Mouse (Mus musculus): ENCODE data around the gene Fcrl1.
"Not testable (repeated sequence)": the region's sequence is repeated elsewhere in the genome, so short reads cannot be mapped to it uniquely, and the experiment has no call there.

DNA sequence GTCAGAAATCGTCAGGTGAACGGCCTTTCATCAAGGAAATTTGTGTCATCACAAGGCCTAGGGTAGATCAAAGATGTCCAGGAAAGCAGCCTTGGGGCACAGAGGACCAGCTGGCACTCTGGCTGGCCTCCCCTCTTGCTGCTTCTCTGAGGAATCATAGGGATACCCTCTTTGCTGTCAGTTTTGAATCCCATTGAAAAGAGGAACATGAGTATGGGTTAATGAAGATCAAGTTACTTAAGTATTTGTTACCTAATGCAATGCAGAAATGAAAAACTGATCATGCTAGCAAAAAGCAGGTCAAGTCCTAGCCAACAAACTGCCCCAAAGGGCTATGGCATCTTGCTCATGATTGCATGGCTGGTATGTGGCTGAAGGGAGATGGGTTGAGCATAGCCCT is 25.2 kb upstream of the Fcrl1 start:
- not testable (repeated sequence) for TF ChIP-seq POLR2A (IDR thresholded peaks at IDR 0.05; ENCODE audit: insufficient read depth, low read depth, low read length); CTCF (IDR thresholded peaks at IDR 0.05)

Data from heart, adult 2 months (tissue).